Mouse (Mus musculus) kidney, embryonic 16.5 days (tissue): ENCODE measurements around the gene Cyp2s1. TPM values are rescaled to one million over a fixed set of nuclear protein-coding genes. Genes with fewer than 3 reads are reported as not detected.

ENCODE experiments used
- ATAC-seq: fragments of 200-750 bp; cut with Nextera tagmentation; 2 replicates; pipeline ENCODE4 v1.8.0; 2017; ENCODE audit warnings: moderate TSS enrichment; ENCODE audit not compliant: low FRiP score, low TSS enrichment
- H3K27ac ChIP-seq: fragments of 300-500 bp; sonication (generic); 2 replicates; pipeline ENCODE4 v1.5.1; 2014; ENCODE audit warnings: low read length
- H3K27me3 ChIP-seq: fragments of 300-500 bp; sonication (generic); 2 replicates; pipeline ENCODE4 v1.6.1; 2014; ENCODE audit warnings: low read length, control low read depth, mixed read lengths; ENCODE audit not compliant: insufficient read depth
- H3K36me3 ChIP-seq: fragments of 300-500 bp; sonication (generic); 2 replicates; pipeline ENCODE4 v1.6.1; 2014; ENCODE audit warnings: low read length, control low read depth, mixed read lengths; ENCODE audit not compliant: insufficient read depth
- H3K4me1 ChIP-seq: fragments of 300-500 bp; sonication (generic); 2 replicates; pipeline ENCODE4 v1.6.1; 2014; ENCODE audit warnings: low read length, control low read depth, mixed read lengths; ENCODE audit not compliant: insufficient read depth
- H3K4me2 ChIP-seq: fragments of 300-500 bp; sonication (generic); replicated peaks from 2 replicates; pipeline ENCODE4 v1.6.1; 2014; ENCODE audit warnings: low read depth, low read length
- H3K4me3 ChIP-seq: fragments of 300-500 bp; sonication (generic); 2 replicates; pipeline ENCODE4 v1.5.1; 2014; ENCODE audit warnings: mild to moderate bottlenecking, low read length
- H3K9ac ChIP-seq: fragments of 300-500 bp; sonication (generic); replicated peaks from 2 replicates; pipeline ENCODE4 v1.6.1; 2014; ENCODE audit warnings: low read length
- H3K9me3 ChIP-seq: fragments of 300-500 bp; sonication (generic); 2 replicates; pipeline ENCODE4 v1.6.1; 2016; ENCODE audit warnings: low read length, control low read depth
- WGBS: fragments of 180-500 bp; shearing (Covaris S2); extraction: QIAGEN DNeasy Blood & Tissue Kit; methylation state at CpG from one replicate; pipeline ENCODE4 v1.1.7; 2014; 5-methylcytosine and 5-hydroxymethylcytosine counted together
- polyA plus RNA-seq: library from polyadenylated mRNA; unstranded; fragments of >200 nt; fragmentation: Nextera tagmentation; extraction: Ambion mirVana; gene quantifications from 2 replicates; pipeline ENCODE4 v1.2.1, GENCODE M21; 2015

Cyp2s1 gene
- polyA plus RNA-seq, 1 experiment from 2014 or later, result 23.0 TPM

DNA sequence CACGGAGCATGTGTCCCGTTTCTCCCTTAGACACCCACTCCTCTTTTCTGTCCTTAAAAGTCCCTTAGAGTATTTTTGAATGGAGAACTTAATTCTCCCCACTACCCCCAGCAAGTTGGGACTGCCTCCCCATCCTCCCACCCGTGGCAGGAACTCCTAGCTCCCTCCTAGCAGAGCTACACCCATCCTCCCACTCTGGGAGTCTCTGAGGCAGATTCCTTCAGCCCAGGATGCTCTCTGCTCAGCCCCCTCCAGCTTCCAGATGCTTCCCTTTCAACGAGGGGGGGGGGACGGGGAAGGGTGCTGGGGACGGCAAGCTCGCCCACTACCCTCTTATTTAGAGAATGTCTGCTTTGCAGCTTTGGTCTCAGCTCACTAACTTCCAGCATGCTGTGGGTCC lies 1.1 kb downstream of the Cyp2s1 start:
- peak overlapping the region; percentile 56 for H3K4me3 ChIP-seq
- H3K4me1 ChIP-seq, result peaks cover 15% of the 10 kb centered on the region
- WGBS, result 19% methylated on average over 7 of the region's 7 CpGs
- peak overlapping the region; percentile 91 for H3K4me2 ChIP-seq
- H3K9ac ChIP-seq, result peak overlapping the region; percentile 74
- no peaks in the 10 kb centered on the region; the same call in 1 of the 2 replicates for H3K27me3 ChIP-seq
- H3K36me3 ChIP-seq, result no peaks in the 10 kb centered on the region
- ATAC-seq, result peak; percentile 20; the same call in 1 of the 2 replicates
- no peak overlapping the region for H3K27ac ChIP-seq
- no peaks in the 10 kb centered on the region for H3K9me3 ChIP-seq

DNA sequence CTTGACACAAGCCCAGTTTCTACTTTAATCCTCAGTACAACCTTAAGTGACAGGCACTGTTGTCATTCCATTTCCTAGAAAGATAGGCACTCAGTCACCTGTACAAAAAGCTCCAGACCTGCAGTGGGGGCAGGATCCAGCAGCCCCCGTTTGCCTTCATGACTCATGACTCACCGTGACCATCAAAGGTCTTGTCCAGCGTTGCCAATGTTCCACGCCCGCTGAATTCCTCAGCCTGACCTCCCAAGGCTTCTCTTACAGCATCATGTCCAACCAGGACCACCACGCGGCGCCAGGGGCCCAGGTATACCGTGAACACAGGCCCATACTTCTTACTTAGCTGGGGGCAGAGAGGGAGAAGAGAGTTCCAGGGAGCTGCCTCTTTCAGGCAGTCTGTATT lies 2.0 kb downstream of the Cyp2s1 start:
- Histone ChIP-seq H3K4me2 (no peak overlapping the region; the same call in 1 of the 2 replicates), H3K4me3 (no peak overlapping the region)

DNA sequence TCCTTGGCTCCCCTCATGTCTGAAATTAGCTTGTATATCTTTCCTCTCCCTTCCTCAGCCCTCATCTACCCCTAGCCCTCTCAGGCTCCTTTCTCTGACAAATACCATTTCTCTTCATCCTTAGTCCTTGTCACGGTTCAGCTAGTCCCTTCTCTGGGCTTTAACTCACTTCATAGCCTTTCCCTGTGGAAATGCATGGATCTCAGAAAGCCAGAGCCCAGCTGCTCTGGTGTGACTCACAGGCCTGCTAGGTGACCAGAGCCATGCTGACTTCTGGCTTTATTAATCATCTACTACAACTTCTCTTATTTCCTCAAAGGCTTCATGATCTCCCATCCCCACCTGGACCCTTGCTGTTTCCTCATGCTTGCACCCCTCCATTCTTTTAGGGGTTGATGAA lies 4.5 kb downstream of the Cyp2s1 start:
- Histone ChIP-seq H3K36me3 (no peaks in the 10 kb centered on the region), H3K9ac (no peak overlapping the region), H3K27me3 (peaks cover 2% of the 10 kb centered on the region; the same call in 1 of the 2 replicates), H3K4me1 (peaks cover 15% of the 10 kb centered on the region), H3K9me3 (no peaks in the 10 kb centered on the region), H3K27ac (no peak overlapping the region), H3K4me3 (no peak overlapping the region), H3K4me2 (no peak overlapping the region)
- 67% methylated on average over 1 of the region's 1 CpGs for WGBS
- ATAC-seq, result no peak

More for the DNA sequence above, 2.0 kb downstream of the Cyp2s1 start:
- H3K9me3 ChIP-seq, result no peaks in the 10 kb centered on the region
- no peaks in the 10 kb centered on the region for H3K36me3 ChIP-seq
- H3K27me3 ChIP-seq, result no peaks in the 10 kb centered on the region; the same call in 1 of the 2 replicates
- H3K9ac ChIP-seq, result no peak overlapping the region
- H3K4me1 ChIP-seq, result peaks cover 15% of the 10 kb centered on the region
- no peak for ATAC-seq
- H3K27ac ChIP-seq, result no peak overlapping the region
- 82% methylated on average over 9 of the region's 9 CpGs for WGBS

DNA sequence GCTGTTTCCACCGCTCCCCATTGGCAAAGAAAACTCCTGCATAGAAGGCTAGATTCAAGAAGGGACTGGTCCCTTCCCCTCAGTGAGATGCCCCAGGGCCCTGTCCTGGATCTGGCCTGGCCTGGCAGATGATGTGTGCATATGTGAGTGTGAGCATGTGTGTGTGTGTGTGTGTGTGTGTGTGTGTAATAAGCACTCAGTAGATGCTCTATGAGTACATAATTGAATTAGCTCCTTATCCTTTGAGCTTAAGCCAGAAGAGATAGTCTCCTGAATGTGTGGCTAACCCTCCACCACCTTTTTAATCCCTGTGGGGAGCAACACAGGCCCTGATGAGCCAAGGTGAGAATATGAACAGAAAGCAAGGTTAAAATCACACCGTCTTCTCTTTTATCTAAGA lies 5.0 kb downstream of the Cyp2s1 start:
- ATAC-seq, result no peak
- H3K36me3 ChIP-seq, result no peaks in the 10 kb centered on the region
- H3K27ac ChIP-seq, result no peak overlapping the region
- no peaks in the 10 kb centered on the region for H3K9me3 ChIP-seq
- no peak overlapping the region for H3K9ac ChIP-seq
- no peak overlapping the region for H3K4me2 ChIP-seq
- peaks cover 13% of the 10 kb centered on the region for H3K4me1 ChIP-seq
- WGBS, result 91% methylated on average over 2 of the region's 2 CpGs
- H3K27me3 ChIP-seq, result peaks cover 2% of the 10 kb centered on the region; the same call in 1 of the 2 replicates
- no peak overlapping the region for H3K4me3 ChIP-seq

DNA sequence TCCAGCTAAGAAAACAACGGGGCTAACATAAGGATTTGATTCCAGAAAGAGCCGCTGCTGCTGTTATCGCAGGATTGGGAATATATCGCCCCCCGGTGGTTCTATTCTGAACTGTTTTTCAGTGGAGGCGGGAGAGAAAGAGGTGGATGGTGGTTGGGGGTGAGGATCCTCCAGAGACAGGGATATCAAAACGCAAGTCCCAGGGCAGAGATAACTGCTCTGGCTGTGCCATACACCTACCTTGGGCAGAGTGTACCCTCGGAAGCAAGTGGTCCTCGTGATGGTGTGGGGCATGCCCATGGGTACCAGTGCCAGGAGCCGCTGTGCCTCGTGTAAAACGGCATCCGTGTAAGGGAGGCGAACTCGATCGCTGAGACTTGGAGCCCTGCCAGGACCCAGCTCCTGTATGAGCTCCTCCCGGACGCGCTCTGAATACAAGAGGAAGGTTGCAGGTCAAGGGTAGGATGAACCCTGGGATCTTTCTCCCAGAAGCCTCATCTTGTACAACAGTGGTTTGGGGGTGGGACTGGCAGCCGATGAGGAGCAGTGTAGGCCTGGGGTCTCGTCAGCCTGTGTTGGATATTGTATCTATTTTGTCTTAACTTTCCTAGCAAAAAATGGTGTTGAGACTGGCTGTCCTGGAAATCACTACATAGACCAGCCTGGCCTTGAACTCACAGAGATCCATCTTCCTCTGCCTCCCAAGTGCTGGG lies 10.9 kb downstream of the Cyp2s1 start:
- Histone ChIP-seq H3K4me1 (peaks cover 17% of the 10 kb centered on the region), H3K36me3 (no peaks in the 10 kb centered on the region), H3K9me3 (no peaks in the 10 kb centered on the region), H3K27me3 (0 out of 2 replicates have a peak, but pooled peaks cover 2% of the 10 kb centered on the region), H3K9ac (peak overlapping the region; percentile 57), H3K4me2 (peak overlapping the region; percentile 32), H3K4me3 (0 out of 2 replicates have a peak overlapping the region, but pooled peaks have one; percentile 1), H3K27ac (no peak overlapping the region)
- 0 out of 2 replicates have a peak, but pooled peaks have one; percentile 37 for ATAC-seq
- 19% methylated on average over 21 of the region's 21 CpGs for WGBS

DNA sequence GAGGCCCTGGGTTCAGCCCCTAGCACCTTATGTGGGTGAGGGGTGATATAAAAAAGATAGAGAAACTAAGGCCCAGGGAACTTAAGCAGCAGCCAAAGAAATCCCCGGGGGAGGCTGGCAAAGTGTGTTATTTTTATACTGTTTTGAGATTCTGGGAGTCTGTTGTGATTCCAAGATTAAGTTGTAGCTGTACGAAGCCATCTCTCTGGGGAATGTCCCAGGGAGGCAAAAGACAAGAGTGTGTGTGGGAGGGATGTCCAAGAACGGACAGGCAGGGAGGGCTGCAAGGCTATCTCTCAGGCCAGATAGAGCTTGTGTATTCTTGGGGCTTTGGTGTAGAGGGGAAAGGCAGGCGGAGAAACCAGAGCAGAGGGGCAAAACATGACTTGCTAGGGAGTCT lies 11.9 kb downstream of the Cyp2s1 start:
- Histone ChIP-seq H3K4me2 (no peak overlapping the region), H3K36me3 (no peaks in the 10 kb centered on the region), H3K27me3 (0 out of 2 replicates have a peak, but pooled peaks cover 2% of the 10 kb centered on the region), H3K9ac (0 out of 2 replicates have a peak overlapping the region, but pooled peaks have one; percentile 13), H3K4me3 (no peak overlapping the region), H3K27ac (no peak overlapping the region), H3K9me3 (no peaks in the 10 kb centered on the region), H3K4me1 (peaks cover 17% of the 10 kb centered on the region)
- WGBS, result 49% methylated on average over 4 of the region's 4 CpGs
- ATAC-seq, result no peak

GRCm38 (mm10) chr7:25803460-25803859 lies 13.3 kb downstream of the Cyp2s1 start:
- Histone ChIP-seq H3K4me2 (no peak overlapping the region), H3K36me3 (no peaks in the 10 kb centered on the region), H3K27me3 (no peaks in the 10 kb centered on the region), H3K9me3 (peaks cover 2% of the 10 kb centered on the region), H3K4me1 (peaks cover 17% of the 10 kb centered on the region), H3K27ac (0 out of 2 replicates have a peak overlapping the region, but pooled peaks have one; percentile 11), H3K9ac (no peak overlapping the region), H3K4me3 (no peak overlapping the region)
- WGBS, result 79% methylated on average over 13 of the region's 13 CpGs
- no peak for ATAC-seq

DNA sequence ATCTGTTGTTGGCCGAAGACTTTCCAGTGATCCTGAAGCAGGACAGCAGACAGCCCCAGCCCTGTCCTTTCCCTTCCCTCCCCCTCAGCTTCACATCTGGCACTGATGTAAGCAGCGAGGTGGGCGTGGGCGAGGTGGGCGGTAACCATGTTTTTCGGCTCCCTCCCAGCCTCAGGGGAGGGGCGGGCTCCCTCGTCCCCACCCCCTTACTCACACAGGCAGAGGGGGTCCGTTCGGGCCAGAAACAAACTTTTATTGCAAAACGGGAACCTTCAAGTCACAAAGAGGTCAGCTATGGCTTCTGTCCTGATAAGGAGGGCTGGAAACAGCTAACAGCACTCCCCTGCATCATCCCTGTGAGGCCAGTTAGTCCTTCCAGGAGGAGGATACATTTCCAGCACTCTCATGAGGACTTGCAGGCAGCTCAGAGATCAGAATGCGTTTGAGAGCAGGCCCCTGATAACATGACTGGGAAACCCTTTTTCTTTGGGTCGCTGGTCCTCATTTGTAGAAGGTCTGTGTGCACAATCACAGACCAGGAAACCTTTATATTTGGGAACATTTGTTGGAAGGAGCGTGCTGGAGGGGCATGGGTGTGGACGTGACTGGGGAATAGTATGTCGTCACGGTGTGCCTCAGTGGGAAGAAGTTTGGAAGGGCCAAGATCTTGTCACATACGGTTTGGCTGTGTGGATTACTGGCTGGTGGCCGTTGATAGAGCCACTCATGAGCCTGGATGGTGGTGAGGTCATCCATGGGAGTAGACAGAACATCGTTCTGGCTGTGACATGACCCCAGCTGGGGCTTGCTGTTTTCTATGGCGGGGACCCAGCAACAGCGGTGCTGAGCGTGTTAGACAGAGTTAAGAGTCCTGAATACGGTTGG lies 14.2 kb downstream of the Cyp2s1 start:
- Histone ChIP-seq H3K9me3 (peaks cover 4% of the 10 kb centered on the region), H3K27ac (peak overlapping the region; percentile 79), H3K4me2 (peak overlapping the region; percentile 47), H3K4me3 (peak overlapping the region; percentile 18), H3K9ac (peak overlapping the region; percentile 22; the same call in 1 of the 2 replicates), H3K4me1 (peaks cover 17% of the 10 kb centered on the region), H3K27me3 (no peaks in the 10 kb centered on the region), H3K36me3 (no peaks in the 10 kb centered on the region)
- 22% methylated on average over 24 of the region's 24 CpGs for WGBS
- peak; percentile 74 for ATAC-seq

DNA sequence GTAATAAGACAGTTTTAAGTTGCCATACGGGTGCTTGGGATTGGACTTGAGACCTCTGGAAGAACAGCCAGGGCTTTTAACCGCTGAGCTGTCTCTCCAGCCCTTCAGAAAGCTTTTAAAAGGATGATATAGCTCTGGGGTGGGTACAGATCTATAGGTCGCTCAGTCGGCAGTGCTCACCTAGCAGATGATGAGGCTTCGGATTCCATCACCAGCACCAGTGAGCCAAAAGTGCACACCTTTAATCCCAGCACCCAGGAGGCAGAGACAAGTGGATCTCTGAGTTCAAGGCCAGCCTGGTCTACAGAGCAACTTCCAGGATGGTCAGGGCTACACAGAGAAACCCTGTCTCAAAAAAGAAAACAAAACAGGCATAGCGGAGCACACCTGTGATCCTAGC lies 15.7 kb downstream of the Cyp2s1 start:
- Histone ChIP-seq H3K4me3 (no peak overlapping the region), H3K9me3 (peaks cover 4% of the 10 kb centered on the region), H3K4me2 (no peak overlapping the region), H3K9ac (no peak overlapping the region), H3K4me1 (peaks cover 17% of the 10 kb centered on the region), H3K27me3 (no peaks in the 10 kb centered on the region), H3K27ac (no peak overlapping the region), H3K36me3 (no peaks in the 10 kb centered on the region)
- no peak for ATAC-seq
- WGBS, result 90% methylated on average over 6 of the region's 6 CpGs
